Mouse (Mus musculus): Measurements from ENCODE around the gene Cd302.

DNA sequence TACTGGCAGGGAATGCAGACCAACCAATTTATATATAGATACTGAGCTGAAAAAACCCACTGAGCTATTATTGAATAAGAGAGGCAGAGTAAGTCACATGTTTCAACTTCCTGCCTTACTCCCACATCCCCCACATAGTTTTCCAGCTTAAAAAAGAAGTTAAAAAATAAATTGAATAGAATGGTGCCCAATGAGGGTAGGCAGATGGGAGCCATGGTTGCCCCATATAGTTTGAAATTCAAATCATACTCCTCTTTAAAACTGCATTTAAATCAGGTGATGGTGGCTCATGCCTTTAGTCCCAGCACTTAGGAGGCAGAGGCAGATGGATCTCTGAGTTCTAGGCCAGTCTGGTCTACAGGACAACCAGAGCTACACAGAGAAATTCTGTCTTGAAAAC, 30.8 kb downstream of the Cd302 start:
- TF ChIP-seq GATA1 (IDR thresholded peaks at IDR 0.05; ENCODE audit: borderline replicate concordance, low read length) (no peak), FLI1 (IDR thresholded peaks at IDR 0.05; ENCODE audit: low read length) (no peak)
